Mouse (Mus musculus): ENCODE results near the gene Olfr432.
A peak's percentile ranks its signal among the peaks of the same experiment; 100 is the strongest.
"Not testable (repeated sequence)": the region's sequence is repeated elsewhere in the genome, so short reads cannot be mapped to it uniquely, and the experiment has no call there.

The Olfr432 gene

GRCm38 (mm10) chr1:174048893-174049292 lies at the start of gene Olfr432:
Olfr432 (plus strand) TSS chr1:174049205.
- DNase-seq, result no peak

GRCm38 (mm10) chr1:174004352-174005109 lies 44.5 kb upstream of the Olfr432 start:
- not testable (repeated sequence) for DNase-seq

- not testable (repeated sequence) for DNase-seq
These were observed 42.0 kb upstream of the Olfr432 start for GRCm38 (mm10) chr1:174007050-174007449.

- no peak for DNase-seq
These were observed 17.3 kb upstream of the Olfr432 start, which contains the start of gene Ifi205 for GRCm38 (mm10) chr1:174031698-174032097. Ifi205 (minus strand) TSS chr1:174031810.

GRCm38 (mm10) chr1:174035841-174036240 lies 13.2 kb upstream of the Olfr432 start:
- no peak for DNase-seq

GRCm38 (mm10) chr1:174038480-174038879 lies 10.5 kb upstream of the Olfr432 start:
- no peak for DNase-seq

- no peak for DNase-seq
These were observed 8.4 kb upstream of the Olfr432 start, which contains the start of gene Olfr433 for GRCm38 (mm10) chr1:174040523-174041177. Olfr433 (plus strand) TSS chr1:174040705.

- DNase-seq, result not testable (repeated sequence)
These were observed 6.7 kb upstream of the Olfr432 start for GRCm38 (mm10) chr1:174042091-174042884.

- no peak for DNase-seq
These were observed 4.6 kb upstream of the Olfr432 start for GRCm38 (mm10) chr1:174044431-174044830.

GRCm38 (mm10) chr1:174048227-174048626 lies 778 bp upstream of the Olfr432 start:
- DNase-seq, result not testable (repeated sequence)

GRCm38 (mm10) chr1:174049357-174049756 lies 352 bp downstream of the Olfr432 start:
- DNase-seq, result not testable (repeated sequence)

GRCm38 (mm10) chr1:174050532-174050931 lies 1.5 kb downstream of the Olfr432 start:
- DNase-seq, result no peak

- DNase-seq, result no peak
These were observed 2.5 kb downstream of the Olfr432 start for GRCm38 (mm10) chr1:174051515-174051914.

GRCm38 (mm10) chr1:174051931-174052536 lies 3.0 kb downstream of the Olfr432 start:
- DNase-seq, result no peak

- no peak for DNase-seq
These were observed 4.0 kb downstream of the Olfr432 start for GRCm38 (mm10) chr1:174052981-174053380.

GRCm38 (mm10) chr1:174055248-174055647 lies 6.2 kb downstream of the Olfr432 start:
- DNase-seq, result no peak

- DNase-seq, result no peak
These were observed 17.3 kb downstream of the Olfr432 start, which contains the start of gene Olfr430 for GRCm38 (mm10) chr1:174066305-174066704. Olfr430 (plus strand) TSS chr1:174066605.

- no peak for DNase-seq
These were observed 35.0 kb downstream of the Olfr432 start, which contains the start of gene Olfr429 for GRCm38 (mm10) chr1:174084031-174084430. Olfr429 (plus strand) TSS chr1:174084331.

GRCm38 (mm10) chr1:174096591-174096990 lies 47.6 kb downstream of the Olfr432 start, which contains the start of gene Olfr427:
Olfr427 (plus strand) TSS chr1:174096891.
- no peak for DNase-seq

GRCm38 (mm10) chr1:174103735-174104134 lies 54.7 kb downstream of the Olfr432 start:
- peak in 1 of 2 experiments; percentile 39 for DNase-seq
